Mouse (Mus musculus): Measurements from ENCODE around the gene Wnt5a.

DNA sequence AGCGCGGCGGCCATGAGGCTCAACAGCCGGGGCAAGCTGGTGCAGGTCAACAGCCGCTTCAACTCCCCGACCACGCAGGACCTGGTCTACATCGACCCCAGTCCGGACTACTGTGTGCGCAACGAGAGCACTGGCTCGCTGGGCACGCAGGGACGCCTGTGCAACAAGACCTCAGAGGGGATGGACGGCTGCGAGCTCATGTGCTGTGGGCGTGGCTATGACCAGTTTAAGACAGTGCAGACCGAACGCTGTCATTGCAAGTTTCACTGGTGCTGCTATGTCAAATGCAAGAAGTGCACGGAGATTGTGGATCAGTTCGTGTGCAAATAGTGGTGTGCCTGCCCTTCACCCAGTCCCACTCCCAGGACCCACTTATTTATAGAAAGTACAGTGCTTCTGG lies 18.1 kb downstream of the Wnt5a start:
- TF ChIP-seq CTCF (IDR thresholded peaks at IDR 0.05; ENCODE audit: low read depth) (no peak), EP300 (IDR thresholded peaks at IDR 0.05; ENCODE audit: low read depth) (no peak)
